Mouse (Mus musculus) testis, adult 2 months (tissue): ENCODE measurements around the gene Gas2.

Experiments used
- CTCF ChIP-seq: fragments of 200-500 bp; IDR thresholded peaks from 2 replicates; pipeline ENCODE4 v1.5.1; 2012; ENCODE audit warnings: low read depth, mild to moderate bottlenecking, inconsistent platforms, low read length, moderate library complexity; ENCODE audit not compliant: control insufficient read depth, insufficient read depth, insufficient replicate concordance
- POLR2A ChIP-seq: fragments of 200-500 bp; IDR thresholded peaks from 2 replicates; pipeline ENCODE4 v1.6.1; 2012; ENCODE audit warnings: low read depth, mild to moderate bottlenecking, inconsistent platforms, low read length, moderate library complexity; ENCODE audit not compliant: control insufficient read depth

GRCm38 (mm10) chr7:52022039-52022438, 160.2 kb downstream of the Gas2 start:
- TF ChIP-seq CTCF: no peak
- TF ChIP-seq POLR2A: no peak
